Mouse (Mus musculus) testis, postnatal 14 days (tissue): ENCODE measurements at regions not wholly inside any gene's neighbourhood (a gene's known extent, or its start where the extent isn't known, plus 50 kb on each side); places are given as distances from the start of the nearest gene placed in this dataset.

Source experiments
- DNase-seq: peaks from one replicate; pipeline ENCODE4 v3.0.0; 2021; ENCODE audit warnings: low spot score

- DNase-seq, result no peak
Observed at GRCm38 (mm10) chr14:105417458-105417960, 159.1 kb downstream of the Ndfip2 start.

- DNase-seq, result no peak
Observed at GRCm38 (mm10) chr14:105416964-105417363, 158.6 kb downstream of the Ndfip2 start.

- no peak for DNase-seq
Observed at GRCm38 (mm10) chr14:105404662-105405061, 146.3 kb downstream of the Ndfip2 start.

DNA sequence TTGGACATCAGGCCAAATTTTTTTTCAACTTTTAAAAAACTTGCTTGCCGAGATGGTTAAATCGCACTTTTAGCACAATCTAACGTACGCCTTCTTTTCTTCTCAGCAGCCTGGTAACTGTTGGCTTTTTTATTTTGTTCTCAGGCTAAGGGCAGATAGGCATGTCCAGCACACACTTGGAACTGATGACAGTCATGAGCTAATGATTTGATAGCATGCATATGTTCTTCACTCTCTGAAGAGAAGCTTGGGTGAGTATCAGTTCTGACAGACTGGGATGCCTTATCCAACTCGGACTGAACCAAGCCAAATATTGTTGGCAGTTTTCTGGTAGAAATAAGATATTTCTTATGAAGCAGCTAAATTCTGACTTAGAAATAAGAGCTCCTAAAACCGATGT lies 145.9 kb downstream of the Ndfip2 start:
- no peak for DNase-seq

- no peak for DNase-seq
Observed at GRCm38 (mm10) chr14:105403256-105403655, 144.9 kb downstream of the Ndfip2 start.

GRCm38 (mm10) chr14:105402556-105402955 lies 144.2 kb downstream of the Ndfip2 start:
- DNase-seq, result no peak

DNA sequence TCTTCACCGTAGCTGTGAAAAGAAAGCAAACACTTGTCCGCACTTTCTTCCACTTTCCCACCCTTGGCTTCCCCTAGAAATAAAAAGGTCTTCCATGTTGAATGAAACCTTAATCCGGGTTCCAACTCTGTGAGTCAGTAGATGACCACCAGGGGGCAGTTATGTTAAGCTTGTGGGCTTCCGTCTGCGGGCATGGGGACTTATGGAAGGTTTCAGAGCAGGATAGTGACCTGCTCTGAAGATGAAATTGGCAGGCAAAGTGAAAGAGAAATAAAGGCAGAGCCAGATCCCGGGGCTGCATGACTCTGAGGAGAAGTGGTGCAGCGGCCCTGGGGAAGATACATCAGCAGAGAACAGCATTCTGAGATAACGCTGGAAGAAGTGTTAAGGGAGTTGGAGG lies 139.1 kb downstream of the Ndfip2 start:
- peak; percentile 48 for DNase-seq

GRCm38 (mm10) chr14:105392079-105392813 lies 133.9 kb downstream of the Ndfip2 start:
- no peak for DNase-seq

- no peak for DNase-seq
Observed at GRCm38 (mm10) chr14:105391430-105391829, 133.1 kb downstream of the Ndfip2 start.

- no peak for DNase-seq
Observed at GRCm38 (mm10) chr14:105385119-105385518, 126.7 kb downstream of the Ndfip2 start.

- no peak for DNase-seq
Observed at GRCm38 (mm10) chr14:105383382-105383781, 125.0 kb downstream of the Ndfip2 start.

GRCm38 (mm10) chr14:105380101-105380500 lies 121.7 kb downstream of the Ndfip2 start:
- no peak for DNase-seq

- no peak for DNase-seq
Observed at GRCm38 (mm10) chr14:105377770-105378169, 119.4 kb downstream of the Ndfip2 start.

DNA sequence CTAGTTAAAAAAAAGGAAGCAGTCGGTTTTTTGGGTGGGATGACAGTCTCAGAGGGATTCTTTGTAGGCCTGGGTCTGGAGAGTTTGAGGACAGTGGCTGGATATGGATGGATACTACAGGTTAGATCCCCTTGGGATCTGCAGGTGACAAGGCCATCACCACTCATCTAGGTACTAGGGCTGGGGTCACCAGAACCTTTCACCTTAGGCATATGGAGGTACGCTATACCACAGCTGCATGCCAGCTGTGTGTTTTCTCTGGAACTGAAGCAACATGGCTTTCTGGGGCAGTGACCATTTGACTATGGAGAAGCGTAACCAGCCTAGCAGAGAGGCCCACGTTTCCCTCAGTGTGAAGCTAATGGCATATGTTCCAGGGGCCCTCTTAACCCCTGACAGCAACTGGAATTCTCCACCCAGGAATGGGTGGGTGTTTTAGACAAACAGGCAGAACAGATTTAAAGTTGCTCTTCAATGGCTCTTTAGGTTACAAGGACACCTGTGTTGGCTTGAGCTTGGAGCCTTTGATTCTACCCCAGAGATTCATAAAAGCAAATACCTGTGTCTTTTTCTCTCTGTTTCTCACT lies 118.8 kb downstream of the Ndfip2 start:
- no peak for DNase-seq

- no peak for DNase-seq
Observed at GRCm38 (mm10) chr14:105369637-105370435, 111.5 kb downstream of the Ndfip2 start.

GRCm38 (mm10) chr14:105360530-105360929 lies 102.2 kb downstream of the Ndfip2 start:
- DNase-seq, result peak; percentile 54

GRCm38 (mm10) chr14:105359829-105360228 lies 101.5 kb downstream of the Ndfip2 start:
- DNase-seq, result no peak
